Mouse (Mus musculus): ENCODE data around the gene Myo9b.

Gene Myo9b

GRCm38 (mm10) chr8:71383396-71383795 is 110.9 kb downstream of the Myo9b start:
- intact Hi-C loops (cut with DNase I), result no loop called here

GRCm38 (mm10) chr8:71383860-71384259 is 111.3 kb downstream of the Myo9b start:
- intact Hi-C loops (cut with DNase I), result no loop called here

DNA sequence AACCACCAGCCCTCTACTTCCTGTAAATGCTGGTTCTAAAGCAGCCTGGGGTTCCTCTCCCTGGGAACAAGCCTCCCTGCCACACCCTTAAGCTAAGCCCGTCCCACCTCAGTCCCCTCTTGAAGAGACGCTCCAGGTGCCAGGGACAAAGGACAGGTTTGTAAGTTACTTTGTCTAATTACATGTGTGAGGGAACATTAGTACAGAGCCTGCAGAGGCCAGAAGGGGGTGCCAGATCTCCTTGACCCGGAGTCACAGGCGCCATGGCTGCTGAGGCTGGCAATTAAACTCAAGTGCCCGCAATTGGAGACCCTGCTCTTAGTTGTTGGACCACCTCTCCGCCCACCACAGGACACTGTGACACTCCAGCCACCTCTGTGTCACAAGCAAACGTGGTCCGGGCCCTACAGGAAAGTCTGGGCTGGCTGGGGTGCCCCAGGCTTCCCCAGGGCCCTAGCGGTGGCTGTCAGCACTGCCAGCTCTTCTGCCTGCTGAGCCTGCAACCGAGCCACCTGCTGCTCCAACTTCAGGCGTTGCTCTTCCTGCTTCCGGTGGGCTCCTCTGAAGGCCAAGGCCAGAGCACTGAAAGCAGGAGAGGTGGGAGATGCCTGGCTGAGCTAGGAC is 112.8 kb downstream of the Myo9b start:
- intact Hi-C loops (cut with DNase I), result no loop called here

- intact Hi-C loops (cut with DNase I), result no loop called here
Observed at GRCm38 (mm10) chr8:71388267-71388666, 115.8 kb downstream of the Myo9b start.

DNA sequence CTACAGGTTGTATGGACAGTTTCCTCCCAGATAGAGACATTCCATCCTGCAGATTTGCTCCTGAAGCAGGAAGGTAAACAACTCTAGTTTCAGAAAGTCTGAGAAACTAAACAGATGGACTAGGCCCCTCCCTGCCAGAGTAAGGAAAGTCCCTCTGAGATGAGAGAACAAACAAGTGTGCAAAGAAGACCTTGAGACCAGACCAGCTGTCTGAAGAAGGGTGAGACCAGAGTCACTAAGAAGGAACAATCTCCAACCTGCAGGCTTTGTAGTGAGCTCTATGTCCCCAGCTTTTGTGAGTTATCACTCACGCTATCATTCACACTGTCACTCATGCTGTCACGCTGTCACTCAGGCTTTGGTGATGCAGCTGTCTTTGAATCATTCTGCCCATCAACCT is 119.2 kb downstream of the Myo9b start:
- intact Hi-C loops (cut with DNase I), result no loop called here

DNA sequence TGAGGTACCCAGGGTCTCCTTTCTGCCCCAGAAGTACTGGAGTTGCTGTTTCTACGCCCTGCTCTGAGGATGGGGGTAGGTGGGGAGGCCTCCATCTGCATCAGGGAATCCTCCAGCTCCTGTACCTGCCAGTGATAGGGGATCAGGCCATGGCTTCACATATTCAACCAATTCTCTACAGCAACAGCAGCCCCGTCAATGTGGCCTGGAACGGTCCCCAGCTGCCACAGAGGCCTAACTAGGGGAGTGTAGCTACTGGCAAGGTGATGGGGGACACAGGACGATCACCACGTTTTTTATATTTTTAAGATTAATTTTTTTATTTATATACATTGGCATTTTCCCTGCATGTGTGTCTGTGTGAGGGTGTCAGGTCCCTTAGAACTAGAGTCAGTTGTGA is 119.9 kb downstream of the Myo9b start:
- intact Hi-C loops (cut with DNase I), result no loop called here

DNA sequence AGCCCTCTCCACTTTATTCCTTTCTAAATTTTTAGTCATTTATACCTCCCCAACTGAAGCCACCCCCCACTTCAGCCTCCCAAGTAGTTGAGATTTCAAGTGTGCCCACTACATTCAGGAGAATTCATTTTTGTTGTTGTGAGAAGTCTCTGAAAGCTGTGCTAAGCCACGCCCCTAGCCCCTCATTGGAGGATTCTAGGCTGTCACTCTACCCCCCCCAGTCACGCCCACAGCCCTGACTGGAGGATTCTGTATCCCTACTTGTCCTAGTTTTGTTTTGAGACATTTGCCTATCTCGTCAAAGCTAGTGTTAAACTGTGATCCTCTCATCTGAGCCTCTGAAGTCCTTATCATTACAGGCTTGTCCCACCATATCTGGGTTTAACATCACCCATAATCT is 120.4 kb downstream of the Myo9b start:
- intact Hi-C loops (cut with DNase I), result no loop called here

DNA sequence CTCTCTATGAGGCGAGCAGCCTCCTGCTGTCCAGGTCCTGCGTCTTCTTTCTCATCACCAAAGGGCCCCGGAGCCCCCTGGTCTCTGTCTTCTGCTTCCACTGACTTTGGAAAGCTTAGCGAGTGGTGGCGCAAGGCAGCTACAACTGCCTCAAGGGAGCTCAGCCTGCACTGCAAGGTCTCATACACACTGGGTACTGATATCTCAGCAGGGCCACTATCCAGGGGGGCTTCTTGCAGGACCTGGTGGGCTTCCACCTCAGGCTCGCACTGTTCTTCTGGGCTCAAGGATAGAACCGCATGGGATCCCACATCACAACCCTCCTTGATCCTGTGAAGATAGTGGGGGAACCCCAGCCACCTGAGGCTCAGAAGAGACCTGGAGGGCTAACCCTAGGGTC is 122.0 kb downstream of the Myo9b start:
- intact Hi-C loops (cut with DNase I), result no loop called here

DNA sequence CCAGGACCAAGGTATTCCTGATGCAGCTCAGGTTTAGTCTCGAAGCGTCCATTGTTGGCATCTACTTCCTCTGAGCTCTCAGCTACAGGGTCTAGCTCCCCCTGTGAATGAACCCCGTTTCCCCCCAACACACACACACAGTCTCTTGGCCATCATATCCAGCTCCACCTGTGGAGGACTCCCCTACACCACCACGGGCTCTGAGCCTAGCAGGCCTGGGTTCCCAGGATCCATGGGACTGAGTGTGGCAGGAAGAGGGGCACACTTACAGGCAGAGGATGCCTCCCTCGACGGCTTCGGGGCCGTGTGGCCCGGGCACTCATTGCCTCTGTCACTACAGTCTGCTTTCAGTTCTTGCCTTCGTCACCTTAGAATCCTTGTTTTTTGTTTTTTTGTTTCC is 122.6 kb downstream of the Myo9b start:
- intact Hi-C loops (cut with DNase I), result no loop called here

DNA sequence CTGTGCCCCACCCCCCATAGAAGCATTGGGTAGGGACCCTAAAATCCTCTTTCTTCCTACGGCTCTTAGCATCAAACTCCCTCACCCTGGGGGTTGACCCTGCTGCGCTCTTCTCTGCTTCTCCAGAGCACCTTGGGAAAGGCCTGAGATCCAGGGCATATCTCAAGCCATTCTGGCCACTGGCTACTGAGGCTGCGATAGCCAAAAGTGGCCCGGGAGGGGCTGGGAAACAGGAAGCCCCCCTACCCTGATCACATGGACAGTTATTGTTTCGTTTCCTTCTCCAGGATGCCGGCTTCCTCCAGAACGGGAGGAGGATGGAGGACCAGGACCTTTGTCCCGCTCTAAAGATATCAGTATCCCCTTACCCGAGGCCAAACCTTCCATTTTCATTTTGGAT is 123.1 kb downstream of the Myo9b start, which contains the start of gene Ushbp1:
Gene Ushbp1 (minus strand): TSS at position 174 of the 400 bp plus-strand sequence.
- intact Hi-C loops (cut with DNase I), result no loop called here

DNA sequence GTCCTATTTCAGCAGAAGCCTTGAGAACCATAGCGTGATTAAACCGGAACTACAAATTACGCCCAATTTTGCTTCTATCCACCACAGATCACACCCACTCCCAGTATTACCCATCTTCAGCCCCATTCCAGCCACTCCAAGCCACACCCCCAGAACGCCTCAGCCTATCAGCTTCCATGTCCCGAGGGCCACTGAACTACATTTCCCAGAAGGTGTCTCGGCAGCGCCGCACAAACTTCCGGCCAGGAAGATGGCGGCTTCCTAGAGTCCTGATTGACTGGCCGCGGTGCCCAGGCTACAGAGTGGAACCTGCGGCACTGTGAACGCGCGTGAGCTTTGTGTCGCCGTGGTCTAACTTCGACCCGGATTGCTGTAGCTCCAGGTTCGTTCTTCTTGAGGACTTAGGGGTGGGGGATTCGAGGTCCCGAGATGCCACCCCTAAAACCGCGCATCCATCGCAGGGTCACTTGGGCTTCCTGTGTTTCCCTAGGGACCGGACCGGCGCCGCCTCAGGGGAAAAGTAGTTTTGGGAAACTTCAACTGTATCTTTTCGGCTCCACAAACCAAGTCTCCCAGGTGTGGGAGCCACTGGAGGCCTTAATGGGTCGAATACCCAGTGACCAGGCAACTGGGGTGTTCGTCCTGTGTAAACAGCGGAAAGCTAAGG is 124.3 kb downstream of the Myo9b start, which contains the start of gene Babam1:
Gene Babam1 (plus strand): TSS at position 223 of the 667 bp plus-strand sequence.
- intact Hi-C loops (cut with DNase I), result no loop called here

- intact Hi-C loops (cut with DNase I), result no loop called here
Observed at GRCm38 (mm10) chr8:71397701-71398100, 125.2 kb downstream of the Myo9b start.

DNA sequence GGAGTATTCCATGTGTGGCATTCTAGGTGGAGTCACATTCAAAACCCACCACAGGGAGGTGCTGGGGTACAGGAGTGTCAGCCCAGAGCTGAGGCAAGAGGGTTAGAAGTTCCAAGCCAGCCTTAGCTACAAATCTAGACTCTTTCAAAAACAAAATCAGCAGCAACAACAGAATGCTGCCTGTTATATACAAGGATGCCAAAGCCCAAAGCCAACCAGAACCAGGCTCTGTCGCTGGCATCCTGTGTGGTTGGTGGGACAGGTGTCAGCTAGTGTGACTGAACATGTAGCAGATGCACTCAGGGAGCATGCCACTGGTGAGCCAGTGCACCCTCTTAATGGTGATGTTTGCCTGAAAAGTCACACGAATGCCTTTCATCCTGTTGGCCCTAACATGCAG is 128.3 kb downstream of the Myo9b start:
- intact Hi-C loops (cut with DNase I), result no loop called here

GRCm38 (mm10) chr8:71401454-71401853 is 128.9 kb downstream of the Myo9b start:
- intact Hi-C loops (cut with DNase I), result no loop called here

DNA sequence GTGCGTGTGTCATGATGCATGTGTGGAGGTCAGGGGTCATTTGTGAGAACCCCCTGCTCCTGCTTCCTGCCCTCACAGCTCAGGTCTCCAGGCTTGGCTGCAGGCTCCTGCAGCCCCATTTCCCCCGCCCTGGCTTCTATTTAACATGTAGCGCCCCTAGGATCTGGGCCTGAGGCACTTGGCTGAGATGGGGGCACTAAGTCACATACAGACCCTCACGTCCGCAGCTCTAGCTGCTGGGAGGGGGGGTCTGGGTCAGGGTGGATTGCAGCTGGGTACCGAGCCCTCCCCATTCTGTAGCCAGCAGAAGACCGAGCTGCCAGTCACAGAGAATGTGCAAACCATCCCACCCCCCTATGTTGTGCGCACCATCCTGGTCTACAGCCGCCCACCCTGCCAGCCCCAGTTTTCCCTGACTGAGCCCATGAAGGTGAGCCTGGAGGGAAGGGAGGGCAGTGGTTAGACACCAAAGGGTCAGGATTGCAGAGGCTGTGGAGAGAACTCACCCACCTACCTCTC is 130.0 kb downstream of the Myo9b start:
- intact Hi-C loops (cut with DNase I), result no loop called here

DNA sequence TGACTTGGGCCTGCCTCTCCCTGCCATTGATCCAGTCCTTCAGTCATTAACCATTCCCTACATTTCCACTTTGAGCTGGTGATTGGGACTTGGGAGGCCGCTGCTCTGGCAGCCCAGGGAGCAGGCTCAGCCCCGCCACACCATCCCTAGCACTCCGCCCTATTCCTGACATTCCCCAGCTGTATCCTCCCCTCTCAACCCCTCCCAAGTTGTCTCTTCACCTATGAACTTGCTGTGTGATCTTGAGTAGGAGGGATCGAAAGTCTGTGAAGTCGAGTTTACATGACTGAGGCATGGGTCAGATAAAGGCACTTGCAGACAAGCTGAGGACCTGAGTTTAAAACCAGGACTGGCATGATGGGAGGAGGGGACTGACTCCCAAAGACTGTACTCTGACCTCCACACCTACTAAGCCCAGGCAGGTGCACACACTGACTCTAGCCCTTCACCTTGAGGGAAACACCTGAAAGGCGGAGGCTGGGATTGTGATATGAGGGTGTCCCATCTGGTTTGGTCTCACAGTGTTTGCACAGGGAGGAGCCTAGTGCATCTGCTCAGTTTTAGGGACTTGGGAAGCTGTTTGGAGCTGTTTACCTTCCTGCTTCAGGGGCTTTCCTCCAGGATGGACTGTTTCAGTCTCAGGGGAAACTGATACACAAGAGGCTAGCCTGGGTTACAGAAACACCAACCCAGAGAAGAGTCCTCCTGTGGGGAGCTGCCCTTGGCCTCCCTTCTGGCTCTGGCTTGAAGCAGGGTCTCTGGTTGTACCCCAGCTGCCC is 130.8 kb downstream of the Myo9b start:
- intact Hi-C loops (cut with DNase I), result no loop called here

- intact Hi-C loops (cut with DNase I), result no loop called here
Observed at GRCm38 (mm10) chr8:71404011-71404410, 131.5 kb downstream of the Myo9b start.

DNA sequence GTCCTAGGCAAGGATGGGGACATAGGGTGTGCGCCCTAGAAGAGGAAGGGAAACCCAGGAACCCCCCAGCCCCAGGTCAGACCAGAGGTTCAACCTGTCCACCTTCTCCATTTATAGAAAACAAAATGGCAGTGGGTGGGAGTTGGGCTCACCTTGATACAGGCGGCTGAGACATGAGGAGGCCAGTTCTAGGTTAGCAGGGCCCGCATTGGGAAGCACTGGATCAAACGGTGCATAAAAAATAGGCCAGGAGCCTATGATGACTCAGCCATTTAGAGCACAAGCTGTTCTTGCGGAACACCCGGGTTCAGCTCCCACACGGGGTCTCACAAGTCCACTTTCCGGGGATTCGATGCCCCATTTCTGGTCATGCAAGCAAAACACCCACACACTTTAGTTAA is 132.4 kb downstream of the Myo9b start:
- intact Hi-C loops (cut with DNase I), result no loop called here

DNA sequence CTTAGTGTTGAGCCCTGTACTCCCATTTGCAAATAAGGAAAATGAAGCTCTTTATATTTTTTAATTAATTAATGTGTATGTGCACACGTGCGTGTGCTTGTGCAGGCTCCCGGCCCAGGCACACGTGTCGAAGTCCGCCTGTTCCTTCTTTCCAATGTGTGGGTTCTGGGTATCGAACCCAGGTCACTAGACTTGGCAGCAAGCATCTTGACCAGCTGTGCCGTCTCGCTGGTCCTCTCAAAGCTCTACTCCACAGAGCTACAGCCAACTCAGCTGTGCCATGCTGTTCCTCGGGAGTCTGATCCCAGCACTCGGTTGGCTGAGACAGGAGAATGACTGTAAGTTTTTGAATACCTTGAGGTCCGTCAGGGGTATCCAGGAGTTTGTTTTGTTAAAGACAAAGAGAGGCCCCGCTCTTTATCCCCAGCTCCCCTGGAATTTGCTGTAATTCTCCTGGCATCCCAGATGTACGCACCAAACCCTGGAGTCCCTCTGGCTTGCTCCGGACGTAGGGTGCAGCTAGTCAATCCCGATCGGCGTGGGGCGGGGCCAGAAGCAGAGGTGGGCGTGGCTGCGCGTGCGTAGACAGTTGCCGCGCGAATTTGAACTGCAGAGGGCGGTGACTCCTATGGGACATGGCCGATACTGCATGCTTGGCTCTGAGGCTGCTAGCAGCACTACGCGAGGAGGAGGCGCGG is 133.0 kb downstream of the Myo9b start, which contains the start of gene Ankle1:
Gene Ankle1 (plus strand): TSS at position 610 of the 698 bp plus-strand sequence.
- intact Hi-C loops (cut with DNase I), result loop anchor here (2.0 kb wide), 1 partner anchor 39 kb away; the partner anchor contains the start of gene Use1

DNA sequence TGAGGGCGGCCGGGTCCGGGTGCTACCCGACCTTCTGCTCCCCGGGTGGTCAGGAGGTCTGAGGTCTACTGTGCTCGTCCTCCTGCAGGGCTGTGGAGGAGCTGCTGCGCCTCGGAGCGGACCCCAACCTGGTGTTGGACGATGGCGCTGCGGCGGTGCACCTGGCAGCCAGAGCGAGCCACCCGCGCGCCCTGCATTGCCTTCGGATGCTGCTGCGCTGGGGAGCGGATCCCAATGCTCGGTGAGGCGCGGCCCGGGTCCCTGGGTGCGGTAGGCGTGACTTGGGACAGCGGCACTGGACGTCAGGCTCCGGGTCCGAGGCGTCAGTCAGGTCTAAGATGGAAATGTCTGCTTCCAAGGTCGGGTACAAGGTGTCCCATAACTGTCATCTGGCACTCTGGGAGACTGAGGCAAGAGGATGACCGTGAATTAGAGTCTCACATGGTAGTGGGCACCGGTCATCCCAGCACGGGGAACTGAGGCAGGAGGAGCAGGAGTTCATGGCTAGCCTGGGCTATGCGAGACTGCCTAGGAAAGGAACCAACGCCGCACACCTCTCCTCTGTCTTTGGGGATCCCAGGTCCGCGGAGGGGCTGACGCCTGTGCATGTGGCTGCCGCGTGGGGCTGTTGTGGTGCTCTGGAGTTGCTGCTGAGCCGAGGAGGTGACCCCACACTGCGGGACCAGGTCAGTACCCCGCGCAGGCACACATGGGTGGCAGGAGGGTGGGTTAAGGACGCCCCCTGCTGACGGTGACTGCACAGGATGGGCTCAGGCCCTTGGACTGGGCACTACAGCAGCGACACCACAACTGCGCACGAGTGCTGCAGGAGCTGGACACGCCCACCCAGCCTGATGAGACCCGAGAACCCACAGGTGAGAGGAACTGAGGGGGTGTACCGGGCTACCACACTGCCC is 133.8 kb downstream of the Myo9b start:
- intact Hi-C loops (cut with DNase I), result loop anchor here (2.0 kb wide), 1 partner anchor 40 kb away; the partner anchor contains the start of gene Use1
